Mouse (Mus musculus): ENCODE measurements around the gene Tpp2. TPM values are rescaled to one million over a fixed set of nuclear protein-coding genes. Genes with fewer than 3 reads are reported as not detected.

Tpp2 gene
- polyA plus RNA-seq, 1 experiment from 2014 or later, result 50.6 TPM

- Histone ChIP-seq H3K9me3 (ENCODE audit: control insufficient read depth, low read length) (no peaks in the 10 kb centered on the region), H3K4me2 (ENCODE audit: low read depth, low read length) (no peak overlapping the region), H3K9ac (ENCODE audit: low read depth, low read length) (no peak overlapping the region), H3K4me3 (ENCODE audit: low read depth, low read length) (no peak overlapping the region), H3K4me1 (ENCODE audit: control insufficient read depth, insufficient read depth, low read length) (no peaks in the 10 kb centered on the region), H3K27me3 (replicated peaks; ENCODE audit: control insufficient read depth, insufficient read depth, low read length) (no peaks in the 10 kb centered on the region), H3K27ac (replicated peaks; ENCODE audit: low read depth, low read length) (no peak overlapping the region), H3K36me3 (ENCODE audit: control insufficient read depth, insufficient read depth, low read length) (peaks cover 69% of the 10 kb centered on the region)
- 76% methylated on average over 3 of the region's 3 CpGs for WGBS
- DNase-seq (ENCODE audit: low spot score) (no peak), ATAC-seq (ENCODE audit: low read depth) (no peak)
These were observed 35.9 kb downstream of the Tpp2 start for GRCm38 (mm10) chr1:43969361-43969760.

DNA sequence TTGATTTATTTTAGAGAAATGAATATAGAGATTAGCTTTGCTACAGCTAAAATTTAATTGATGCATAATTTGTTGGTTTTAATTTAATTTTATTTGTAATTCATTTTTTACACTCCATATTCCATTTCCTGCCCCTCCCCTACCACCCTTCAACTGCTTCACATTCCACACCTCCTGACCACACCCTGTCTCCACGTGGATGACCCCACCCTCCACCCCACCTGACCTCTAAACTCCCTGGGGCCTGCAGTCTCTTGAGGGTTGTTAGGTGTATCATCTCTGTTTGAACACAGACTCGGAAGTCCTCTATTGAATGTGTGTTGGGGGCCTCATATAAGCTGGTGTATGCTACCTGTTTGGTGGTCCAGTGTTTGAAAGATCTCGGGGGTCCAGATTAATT, 37.6 kb downstream of the Tpp2 start:
- Histone ChIP-seq H3K27ac (replicated peaks; ENCODE audit: low read depth, low read length) (no peak overlapping the region), H3K9ac (ENCODE audit: low read depth, low read length) (no peak overlapping the region), H3K27me3 (replicated peaks; ENCODE audit: control insufficient read depth, insufficient read depth, low read length) (no peaks in the 10 kb centered on the region), H3K4me1 (ENCODE audit: control insufficient read depth, insufficient read depth, low read length) (no peaks in the 10 kb centered on the region), H3K9me3 (ENCODE audit: control insufficient read depth, low read length) (no peaks in the 10 kb centered on the region), H3K4me2 (ENCODE audit: low read depth, low read length) (no peak overlapping the region), H3K36me3 (ENCODE audit: control insufficient read depth, insufficient read depth, low read length) (peaks cover 72% of the 10 kb centered on the region), H3K4me3 (ENCODE audit: low read depth, low read length) (no peak overlapping the region)
- DNase-seq (ENCODE audit: low spot score) (no peak), ATAC-seq (ENCODE audit: low read depth) (no peak)
- WGBS, result 68% methylated on average over 3 of the region's 3 CpGs

DNA sequence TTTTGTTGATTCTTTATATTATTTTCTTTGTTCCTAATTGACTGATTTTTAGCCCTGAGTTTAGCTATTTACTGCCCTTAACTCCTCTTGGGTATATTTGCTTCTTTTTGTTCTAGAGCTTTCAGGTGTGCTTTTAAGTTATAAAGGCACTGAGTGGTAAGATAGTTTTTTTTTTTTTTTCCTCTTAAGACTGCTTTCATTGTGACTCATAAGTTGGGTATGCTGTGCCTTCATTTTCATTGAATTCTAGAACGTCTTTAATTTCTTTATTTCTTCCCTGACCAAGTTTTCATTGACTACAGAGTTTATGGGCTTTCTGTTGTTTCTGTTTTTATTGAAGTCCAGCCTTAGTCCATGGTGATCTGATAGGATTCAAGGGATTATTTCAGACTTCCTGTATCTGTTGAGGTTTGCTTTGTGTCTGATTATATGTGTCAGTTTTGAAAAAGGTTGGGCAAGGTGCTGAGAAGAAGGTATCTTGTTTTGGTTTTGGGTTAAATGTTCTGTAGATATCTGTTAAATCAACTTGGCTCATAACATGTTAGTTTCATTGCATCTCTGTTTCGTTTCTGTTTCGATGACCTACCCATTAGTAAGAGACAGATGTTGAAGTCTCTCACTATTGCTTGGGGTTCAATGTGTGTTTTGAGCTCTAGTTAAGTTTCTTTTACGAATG, 63.6 kb downstream of the Tpp2 start:
- no peak overlapping the region for H3K27ac ChIP-seq (replicated peaks; ENCODE audit: low read depth, low read length)
- peaks cover 78% of the 10 kb centered on the region for H3K36me3 ChIP-seq (ENCODE audit: control insufficient read depth, insufficient read depth, low read length)
- no peak for DNase-seq (ENCODE audit: low spot score)
- H3K4me2 ChIP-seq (ENCODE audit: low read depth, low read length), result no peak overlapping the region
- H3K27me3 ChIP-seq (replicated peaks; ENCODE audit: control insufficient read depth, insufficient read depth, low read length), result no peaks in the 10 kb centered on the region
- no peak for ATAC-seq (ENCODE audit: low read depth)
- H3K4me3 ChIP-seq (ENCODE audit: low read depth, low read length), result no peak overlapping the region
- no peak overlapping the region for H3K9ac ChIP-seq (ENCODE audit: low read depth, low read length)
- H3K9me3 ChIP-seq (ENCODE audit: control insufficient read depth, low read length), result peaks cover 21% of the 10 kb centered on the region
- WGBS, result 97% methylated on average over 4 of the region's 4 CpGs
- no peaks in the 10 kb centered on the region for H3K4me1 ChIP-seq (ENCODE audit: control insufficient read depth, insufficient read depth, low read length)

- no peaks in the 10 kb centered on the region for H3K9me3 ChIP-seq (ENCODE audit: control insufficient read depth, low read length)
- no peak for DNase-seq (ENCODE audit: low spot score)
- H3K27ac ChIP-seq (replicated peaks; ENCODE audit: low read depth, low read length), result no peak overlapping the region
- no peak for ATAC-seq (ENCODE audit: low read depth)
- no peak overlapping the region for H3K4me3 ChIP-seq (ENCODE audit: low read depth, low read length)
- 95% methylated on average over 2 of the region's 2 CpGs for WGBS
- H3K4me1 ChIP-seq (ENCODE audit: control insufficient read depth, insufficient read depth, low read length), result no peaks in the 10 kb centered on the region
- H3K4me2 ChIP-seq (ENCODE audit: low read depth, low read length), result no peak overlapping the region
- H3K36me3 ChIP-seq (ENCODE audit: control insufficient read depth, insufficient read depth, low read length), result peaks cover 54% of the 10 kb centered on the region
- no peak overlapping the region for H3K9ac ChIP-seq (ENCODE audit: low read depth, low read length)
- no peaks in the 10 kb centered on the region for H3K27me3 ChIP-seq (replicated peaks; ENCODE audit: control insufficient read depth, insufficient read depth, low read length)
These were observed 71.1 kb downstream of the Tpp2 start for GRCm38 (mm10) chr1:44004513-44004912.

GRCm38 (mm10) chr1:44015556-44015955, 82.1 kb downstream of the Tpp2 start:
- DNase-seq (ENCODE audit: low spot score) (no peak), ATAC-seq (ENCODE audit: low read depth) (no peak)
- Histone ChIP-seq H3K4me2 (ENCODE audit: low read depth, low read length) (no peak overlapping the region), H3K9ac (ENCODE audit: low read depth, low read length) (no peak overlapping the region), H3K27me3 (replicated peaks; ENCODE audit: control insufficient read depth, insufficient read depth, low read length) (no peaks in the 10 kb centered on the region), H3K9me3 (ENCODE audit: control insufficient read depth, low read length) (no peaks in the 10 kb centered on the region), H3K27ac (replicated peaks; ENCODE audit: low read depth, low read length) (no peak overlapping the region), H3K4me3 (ENCODE audit: low read depth, low read length) (no peak overlapping the region), H3K4me1 (ENCODE audit: control insufficient read depth, insufficient read depth, low read length) (no peaks in the 10 kb centered on the region), H3K36me3 (ENCODE audit: control insufficient read depth, insufficient read depth, low read length) (no peaks in the 10 kb centered on the region)
- 83% methylated on average over 2 of the region's 2 CpGs for WGBS

- H3K4me1 ChIP-seq (ENCODE audit: control insufficient read depth, insufficient read depth, low read length), result no peaks in the 10 kb centered on the region
- DNase-seq (ENCODE audit: low spot score), result no peak
- H3K9ac ChIP-seq (ENCODE audit: low read depth, low read length), result no peak within 1 kb of the TSS
- no peak for ATAC-seq (ENCODE audit: low read depth)
- H3K27ac ChIP-seq (replicated peaks; ENCODE audit: low read depth, low read length), result no peak within 1 kb of the TSS
- H3K36me3 ChIP-seq (ENCODE audit: control insufficient read depth, insufficient read depth, low read length), result no peaks in the 10 kb centered on the region
- H3K27me3 ChIP-seq (replicated peaks; ENCODE audit: control insufficient read depth, insufficient read depth, low read length), result no peaks in the 10 kb centered on the region
- H3K4me3 ChIP-seq (ENCODE audit: low read depth, low read length), result no peak within 1 kb of the TSS
- H3K4me2 ChIP-seq (ENCODE audit: low read depth, low read length), result no peak within 1 kb of the TSS
- H3K9me3 ChIP-seq (ENCODE audit: control insufficient read depth, low read length), result no peaks in the 10 kb centered on the region
These were observed 86.5 kb downstream of the Tpp2 start, which contains the start of gene Mettl21c for GRCm38 (mm10) chr1:44019934-44020333. Mettl21c (minus strand) TSS chr1:44020034.

- no peaks in the 10 kb centered on the region for H3K9me3 ChIP-seq (ENCODE audit: control insufficient read depth, low read length)
- no peaks in the 10 kb centered on the region for H3K27me3 ChIP-seq (replicated peaks; ENCODE audit: control insufficient read depth, insufficient read depth, low read length)
- H3K27ac ChIP-seq (replicated peaks; ENCODE audit: low read depth, low read length), result no peak overlapping the region
- H3K9ac ChIP-seq (ENCODE audit: low read depth, low read length), result no peak overlapping the region
- no peak for ATAC-seq (ENCODE audit: low read depth)
- H3K36me3 ChIP-seq (ENCODE audit: control insufficient read depth, insufficient read depth, low read length), result no peaks in the 10 kb centered on the region
- H3K4me1 ChIP-seq (ENCODE audit: control insufficient read depth, insufficient read depth, low read length), result no peaks in the 10 kb centered on the region
- WGBS, result 83% methylated on average over 1 of the region's 1 CpGs
- no peak overlapping the region for H3K4me2 ChIP-seq (ENCODE audit: low read depth, low read length)
- no peak overlapping the region for H3K4me3 ChIP-seq (ENCODE audit: low read depth, low read length)
- DNase-seq (ENCODE audit: low spot score), result no peak
These were observed 89.2 kb downstream of the Tpp2 start for GRCm38 (mm10) chr1:44022656-44023055.

DNA sequence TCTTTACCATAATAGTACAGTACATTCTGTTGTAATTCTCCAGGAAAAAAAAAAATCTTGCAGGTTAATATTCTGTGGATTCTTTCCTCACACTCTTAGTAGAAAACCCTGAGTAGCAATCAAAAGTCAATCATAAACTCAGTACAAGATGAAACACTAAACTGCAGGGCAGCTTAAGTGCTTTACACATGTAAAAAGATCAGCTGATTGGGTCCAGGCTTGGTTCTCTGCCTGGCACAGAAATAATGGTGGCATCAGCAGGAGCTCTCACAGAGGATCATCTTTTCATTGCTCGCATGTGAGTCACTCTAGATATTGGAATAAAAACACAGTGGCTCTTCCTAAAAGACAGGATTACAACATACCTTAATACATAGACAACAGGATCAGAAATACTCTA, 94.2 kb downstream of the Tpp2 start:
- H3K9ac ChIP-seq (ENCODE audit: low read depth, low read length), result no peak overlapping the region
- no peaks in the 10 kb centered on the region for H3K36me3 ChIP-seq (ENCODE audit: control insufficient read depth, insufficient read depth, low read length)
- no peak overlapping the region for H3K4me3 ChIP-seq (ENCODE audit: low read depth, low read length)
- DNase-seq (ENCODE audit: low spot score), result no peak
- no peak overlapping the region for H3K27ac ChIP-seq (replicated peaks; ENCODE audit: low read depth, low read length)
- H3K27me3 ChIP-seq (replicated peaks; ENCODE audit: control insufficient read depth, insufficient read depth, low read length), result no peaks in the 10 kb centered on the region
- H3K4me1 ChIP-seq (ENCODE audit: control insufficient read depth, insufficient read depth, low read length), result no peaks in the 10 kb centered on the region
- no peak for ATAC-seq (ENCODE audit: low read depth)
- H3K4me2 ChIP-seq (ENCODE audit: low read depth, low read length), result no peak overlapping the region
- WGBS, result 82% methylated on average over 1 of the region's 1 CpGs
- H3K9me3 ChIP-seq (ENCODE audit: control insufficient read depth, low read length), result no peaks in the 10 kb centered on the region

GRCm38 (mm10) chr1:44032213-44032612, 98.8 kb downstream of the Tpp2 start:
- H3K4me2 ChIP-seq (ENCODE audit: low read depth, low read length), result no peak overlapping the region
- DNase-seq (ENCODE audit: low spot score), result no peak

More at GRCm38 (mm10) chr1:44032213-44032612, 98.8 kb downstream of the Tpp2 start:
- ATAC-seq (ENCODE audit: low read depth), result no peak
- H3K36me3 ChIP-seq (ENCODE audit: control insufficient read depth, insufficient read depth, low read length), result no peaks in the 10 kb centered on the region
- no peaks in the 10 kb centered on the region for H3K4me1 ChIP-seq (ENCODE audit: control insufficient read depth, insufficient read depth, low read length)
- no peaks in the 10 kb centered on the region for H3K9me3 ChIP-seq (ENCODE audit: control insufficient read depth, low read length)
- H3K27ac ChIP-seq (replicated peaks; ENCODE audit: low read depth, low read length), result no peak overlapping the region
- no peak overlapping the region for H3K9ac ChIP-seq (ENCODE audit: low read depth, low read length)
- no peak overlapping the region for H3K4me3 ChIP-seq (ENCODE audit: low read depth, low read length)
- H3K27me3 ChIP-seq (replicated peaks; ENCODE audit: control insufficient read depth, insufficient read depth, low read length), result no peaks in the 10 kb centered on the region
- WGBS, result 58% methylated on average over 2 of the region's 2 CpGs

All from embryonic facial prominence, embryonic 14.5 days (tissue).